Mouse (Mus musculus) CD4-positive helper T cell, adult 2 months (primary cell): ENCODE results near the gene Nmt1.
A peak's percentile ranks its signal among the peaks of the same experiment; 100 is the strongest.

ENCODE experiments used
- DNase-seq: peaks from one replicate; pipeline ENCODE4 v3.0.0-alpha.2; 2012; ENCODE audit warnings: low read depth, missing footprints, low spot score

Nmt1 gene

GRCm38 (mm10) chr11:103005254-103005981 is 22.6 kb upstream of the Nmt1 start:
- no peak for DNase-seq

DNA sequence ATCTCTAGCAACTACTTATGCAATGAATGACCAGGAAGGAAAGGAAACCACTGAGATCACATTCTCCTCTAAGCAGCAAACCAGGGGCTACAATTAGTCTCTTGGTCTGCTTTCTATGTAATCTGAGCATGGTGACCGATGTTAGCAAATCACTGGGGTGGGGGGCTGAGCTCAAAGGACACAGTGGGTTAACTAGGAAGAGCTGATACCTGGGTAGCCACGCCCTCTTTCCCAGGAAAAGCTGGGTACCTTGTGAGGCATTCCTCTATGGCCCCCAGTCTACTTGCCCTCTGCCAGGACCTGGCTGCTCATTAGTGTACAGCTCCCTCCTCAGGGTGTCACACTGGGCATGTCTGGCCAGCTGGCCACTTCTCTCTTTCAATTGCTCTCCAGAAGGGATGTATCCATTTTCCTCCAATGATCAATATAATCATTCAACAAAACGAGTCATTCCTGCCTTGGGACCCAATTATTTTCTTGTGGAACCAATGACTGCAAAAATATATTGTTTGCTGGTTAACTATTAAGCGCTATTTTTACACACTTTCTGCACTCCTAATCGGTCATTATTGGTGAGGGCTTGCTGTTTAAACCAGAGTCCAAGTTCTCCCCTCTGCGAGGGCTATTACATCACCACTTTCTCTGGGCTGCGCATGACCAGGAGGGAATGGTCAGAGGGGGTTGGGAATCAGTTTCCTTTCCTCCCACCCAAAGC is 21.5 kb upstream of the Nmt1 start:
- no peak for DNase-seq

GRCm38 (mm10) chr11:103007001-103007340 is 21.0 kb upstream of the Nmt1 start:
- DNase-seq: no peak

GRCm38 (mm10) chr11:103008558-103008957 is 19.4 kb upstream of the Nmt1 start:
- DNase-seq: no peak

DNA sequence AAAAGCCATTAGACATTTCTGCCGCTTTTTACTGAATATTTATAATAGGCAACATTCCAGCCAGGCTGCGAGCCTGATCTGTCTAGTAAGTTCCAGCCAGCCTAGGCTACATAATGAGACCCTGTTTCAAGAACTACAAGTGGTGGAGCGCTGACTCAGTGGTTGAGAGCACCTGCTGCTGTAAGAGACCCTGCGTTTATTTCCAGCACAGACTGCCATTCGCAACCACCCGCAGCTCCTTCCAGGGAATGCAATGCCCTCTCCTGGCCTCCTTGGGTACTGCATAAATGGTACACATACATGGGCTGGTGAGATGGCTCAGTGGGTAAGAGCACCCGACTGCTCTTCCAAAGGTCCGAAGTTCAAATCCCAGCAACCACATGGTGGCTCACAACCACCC is 18.8 kb upstream of the Nmt1 start:
- DNase-seq: peak; percentile 30

GRCm38 (mm10) chr11:103010454-103011205 is 17.4 kb upstream of the Nmt1 start:
- no peak for DNase-seq

DNA sequence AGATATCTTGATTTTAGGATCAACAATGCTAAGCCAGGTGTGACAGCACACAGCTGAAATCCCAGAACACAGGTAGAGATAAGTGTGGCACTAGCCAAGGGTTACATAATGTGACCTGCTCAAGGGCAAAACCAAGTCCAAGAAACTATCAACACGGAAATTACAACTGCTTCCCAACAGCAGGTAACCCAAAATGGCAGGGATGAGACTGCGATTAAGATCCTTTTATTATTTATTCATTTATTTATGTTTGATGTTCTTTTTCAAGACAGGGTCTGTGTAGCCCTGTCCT is 16.8 kb upstream of the Nmt1 start:
- DNase-seq: no peak

DNA sequence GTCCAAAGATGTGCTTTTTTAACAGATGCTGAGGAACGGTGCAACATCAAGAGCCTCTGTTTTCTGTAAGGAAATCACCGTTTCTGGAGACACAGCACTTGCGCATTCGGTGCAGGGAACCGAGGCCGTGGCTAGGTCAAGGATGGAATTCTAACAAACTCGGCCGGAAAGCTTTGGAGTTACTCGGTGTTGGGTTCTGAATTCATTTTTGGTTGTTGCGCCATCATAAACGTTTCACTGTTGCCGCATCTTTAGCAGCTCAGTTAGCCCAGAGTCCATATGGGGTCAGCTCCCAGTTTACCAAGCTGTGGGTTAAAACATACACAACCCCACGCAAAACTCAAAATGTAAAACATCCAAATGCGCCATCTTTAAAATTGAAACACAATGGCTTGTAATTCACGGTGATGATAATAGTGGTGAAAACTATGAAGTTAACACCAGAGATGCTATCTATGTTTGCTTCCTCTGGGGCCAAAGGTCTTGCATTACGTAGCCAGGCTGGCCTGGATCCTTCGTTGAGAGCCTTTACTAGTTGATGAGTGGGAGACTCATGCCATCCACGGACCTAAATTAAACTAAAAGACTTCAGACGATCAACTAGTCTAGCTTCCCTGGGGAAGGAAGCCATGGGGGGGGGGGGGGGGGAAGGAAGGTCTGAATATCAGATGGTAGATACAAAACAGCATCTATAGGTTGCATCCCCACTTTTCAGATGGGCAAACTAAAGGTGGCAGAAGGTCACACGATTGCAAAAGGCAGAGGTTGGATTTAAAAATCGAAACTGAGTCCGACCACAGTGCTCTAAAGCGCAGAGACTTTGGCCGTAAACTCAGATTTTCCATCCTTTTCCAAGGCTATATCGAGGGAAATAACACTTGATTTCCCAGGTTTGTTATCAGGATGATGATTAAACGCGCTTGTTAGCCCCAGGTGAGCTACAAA is 11.8 kb upstream of the Nmt1 start:
- peak; percentile 22 for DNase-seq

- DNase-seq: peak; percentile 92
Observed at GRCm38 (mm10) chr11:103016930-103017329, 11.1 kb upstream of the Nmt1 start.

DNA sequence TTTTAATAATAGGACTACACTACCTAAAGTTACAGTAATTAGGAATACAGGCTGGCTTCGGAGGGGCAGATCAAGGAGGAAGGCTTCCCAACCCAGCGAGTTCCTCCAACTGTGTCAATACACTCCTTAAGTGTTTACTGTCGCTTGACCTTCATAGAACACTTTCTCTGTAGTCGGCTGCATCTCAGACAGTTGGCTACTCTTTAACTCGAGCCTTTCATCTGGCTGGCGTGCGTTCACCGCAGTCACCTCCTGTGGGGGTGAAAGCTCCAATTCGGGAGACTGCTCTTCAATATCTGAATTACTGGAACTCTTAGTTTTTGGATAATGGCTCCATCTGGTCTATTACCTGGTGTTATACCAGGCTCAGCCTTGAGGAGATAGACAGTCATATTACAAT is 10.3 kb upstream of the Nmt1 start:
- no peak for DNase-seq

GRCm38 (mm10) chr11:103018860-103019259 is 9.1 kb upstream of the Nmt1 start:
- DNase-seq: no peak

DNA sequence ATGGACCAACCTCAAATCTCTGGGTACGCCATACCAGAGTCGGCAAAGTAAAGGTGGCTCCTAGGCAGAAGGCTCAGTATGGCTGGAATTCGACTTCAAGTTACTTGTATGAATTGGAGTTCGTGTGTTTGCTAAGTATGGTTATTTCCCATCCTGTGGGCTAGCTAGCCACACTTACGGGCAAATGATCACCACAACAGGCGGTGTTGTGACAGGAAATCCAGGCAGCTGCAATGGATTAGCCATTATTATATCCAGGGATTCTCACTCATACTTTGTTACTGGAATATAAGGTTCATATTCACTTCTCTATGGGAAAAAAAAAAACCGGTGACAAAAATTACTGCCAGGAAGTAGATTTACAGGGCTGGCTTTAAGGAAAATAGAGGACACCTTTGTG is 8.7 kb upstream of the Nmt1 start:
- no peak for DNase-seq

- DNase-seq: no peak
Observed at GRCm38 (mm10) chr11:103020713-103021335, 7.2 kb upstream of the Nmt1 start.

- no peak for DNase-seq
Observed at GRCm38 (mm10) chr11:103023974-103024373, 4.0 kb upstream of the Nmt1 start.

GRCm38 (mm10) chr11:103026901-103027300 is 1.1 kb upstream of the Nmt1 start:
- no peak for DNase-seq

GRCm38 (mm10) chr11:103027570-103028175 is 317 bp upstream of the Nmt1 start:
- no peak for DNase-seq

DNA sequence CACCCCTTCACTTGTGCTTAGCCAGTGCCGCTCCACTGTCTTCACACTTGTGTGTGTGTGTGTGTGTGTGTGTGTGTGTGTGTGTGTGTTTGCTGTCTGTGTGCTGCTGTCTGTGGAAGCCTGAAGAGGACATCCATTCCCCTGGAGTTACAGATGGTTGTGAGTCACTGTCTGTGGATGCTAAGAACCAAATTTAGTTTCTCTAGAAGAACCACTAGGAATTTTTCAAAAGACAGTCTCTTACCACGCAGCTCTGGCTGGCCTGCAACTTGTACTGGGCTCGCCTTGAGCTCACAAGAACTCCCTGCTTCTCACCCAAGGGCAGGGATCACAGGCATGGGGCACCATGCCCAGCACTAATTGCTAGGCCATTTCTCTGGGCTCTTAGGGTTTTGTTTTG is 5.0 kb downstream of the Nmt1 start:
- DNase-seq: no peak

- DNase-seq: no peak
Observed at GRCm38 (mm10) chr11:103035007-103035406, 7.0 kb downstream of the Nmt1 start.

- DNase-seq: no peak
Observed at GRCm38 (mm10) chr11:103036881-103037465, 9.0 kb downstream of the Nmt1 start.

DNA sequence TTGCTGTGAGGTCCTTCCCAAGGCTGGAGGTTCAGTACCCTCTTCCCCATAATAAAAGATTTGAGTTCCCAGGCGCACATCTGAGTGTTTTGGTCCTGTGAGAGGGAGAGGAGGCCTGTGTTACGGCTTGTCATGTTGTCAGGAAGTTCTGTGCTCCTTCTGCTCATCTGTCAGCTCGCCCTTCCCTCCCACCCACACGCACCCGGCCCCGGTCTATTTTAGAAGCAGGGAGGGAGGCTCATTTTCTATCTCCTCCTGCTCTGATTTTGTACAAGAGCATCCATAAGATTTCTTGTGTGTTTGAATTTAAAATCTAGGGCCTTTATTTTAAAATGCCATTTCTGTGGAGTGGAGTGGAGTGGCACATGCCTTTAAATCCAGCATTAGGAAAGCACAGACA is 10.0 kb downstream of the Nmt1 start:
- no peak for DNase-seq

DNA sequence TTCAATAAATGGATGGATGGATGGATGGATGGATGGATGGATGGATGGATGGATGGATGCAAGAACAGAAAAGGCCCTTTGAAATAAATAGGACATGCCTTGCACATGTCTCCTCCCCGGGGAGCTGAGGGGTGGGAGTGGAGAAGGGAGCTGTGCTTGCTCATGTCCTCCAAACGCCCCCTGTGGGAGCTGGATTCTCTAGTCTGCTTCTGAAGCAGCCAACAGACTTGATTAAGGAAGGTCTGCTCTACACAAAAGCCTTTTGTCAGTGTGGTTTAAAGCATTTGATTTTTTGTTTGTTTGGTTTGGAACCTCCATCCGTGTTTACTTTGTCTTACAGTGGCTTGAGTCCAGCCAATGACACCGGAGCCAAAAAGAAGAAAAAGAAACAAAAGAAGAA is 14.8 kb downstream of the Nmt1 start:
- DNase-seq: no peak
